Mouse (Mus musculus) spleen, adult 12 weeks (tissue): ENCODE data around the gene Trip6.

Experiments
- DNase-seq: peaks from one replicate; pipeline ENCODE4 v3.0.0; 2022; ENCODE audit warnings: low spot score

Gene Trip6

GRCm38 (mm10) chr5:137314193-137315083 lies at the start of gene Trip6:
Trip6 (minus strand) TSS chr5:137314404.
- no peak for DNase-seq

GRCm38 (mm10) chr5:137358382-137358781 lies 44.2 kb upstream of the Trip6 start:
- DNase-seq: no peak

GRCm38 (mm10) chr5:137354091-137354490 lies 39.9 kb upstream of the Trip6 start:
- no peak for DNase-seq

GRCm38 (mm10) chr5:137352011-137352975 lies 38.1 kb upstream of the Trip6 start:
- no peak for DNase-seq

- DNase-seq: no peak
These were observed 37.2 kb upstream of the Trip6 start for GRCm38 (mm10) chr5:137351394-137351793.

GRCm38 (mm10) chr5:137351058-137351380 lies 36.8 kb upstream of the Trip6 start:
- DNase-seq: no peak

GRCm38 (mm10) chr5:137350205-137351057 lies 36.2 kb upstream of the Trip6 start:
- DNase-seq: no peak

- no peak for DNase-seq
These were observed 35.4 kb upstream of the Trip6 start, which contains the start of gene Ephb4 for GRCm38 (mm10) chr5:137349384-137350204. Ephb4 (plus strand) TSS chr5:137350109.

- no peak for DNase-seq
These were observed 34.5 kb upstream of the Trip6 start for GRCm38 (mm10) chr5:137348482-137349383.

GRCm38 (mm10) chr5:137347856-137348255 lies 33.7 kb upstream of the Trip6 start:
- DNase-seq: no peak

GRCm38 (mm10) chr5:137346983-137347382 lies 32.8 kb upstream of the Trip6 start:
- no peak for DNase-seq

GRCm38 (mm10) chr5:137346388-137346787 lies 32.2 kb upstream of the Trip6 start:
- DNase-seq: no peak

GRCm38 (mm10) chr5:137345821-137346220 lies 31.6 kb upstream of the Trip6 start:
- no peak for DNase-seq

GRCm38 (mm10) chr5:137343869-137344268 lies 29.7 kb upstream of the Trip6 start:
- DNase-seq: no peak

GRCm38 (mm10) chr5:137343412-137343811 lies 29.2 kb upstream of the Trip6 start:
- no peak for DNase-seq

- DNase-seq: no peak
These were observed 28.3 kb upstream of the Trip6 start for GRCm38 (mm10) chr5:137342407-137343012.

GRCm38 (mm10) chr5:137340222-137340621 lies 26.0 kb upstream of the Trip6 start:
- DNase-seq: no peak

- no peak for DNase-seq
These were observed 25.2 kb upstream of the Trip6 start for GRCm38 (mm10) chr5:137339290-137339979.
